Mouse (Mus musculus): Measurements from ENCODE around the gene Snx9. TPM values are rescaled to one million over a fixed set of nuclear protein-coding genes. Genes with fewer than 3 reads are reported as not detected.

Snx9 gene
- total RNA-seq, 2 experiments from 2014 or later = 21.5 to 22.4 TPM

DNA sequence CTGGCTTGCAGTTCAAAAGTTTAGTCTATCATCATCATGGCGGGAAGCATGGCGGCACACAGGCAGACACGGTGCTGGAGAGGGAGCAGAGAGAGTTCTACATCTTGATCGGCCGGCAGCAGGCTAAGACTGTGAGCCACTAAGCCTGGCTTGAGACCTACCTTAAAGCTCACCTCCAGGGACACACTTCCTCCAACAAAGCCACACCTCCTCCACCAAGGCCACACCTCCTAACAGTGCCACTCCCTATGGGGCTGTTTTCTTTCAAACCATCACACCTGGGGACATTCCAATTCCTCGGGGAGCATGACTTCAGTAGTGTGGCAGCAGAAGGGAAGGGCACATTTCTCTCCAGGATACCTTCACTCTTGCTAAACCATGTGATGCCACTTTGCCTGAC, 127.4 kb downstream of the Snx9 start:
- no peak for DNase-seq

DNA sequence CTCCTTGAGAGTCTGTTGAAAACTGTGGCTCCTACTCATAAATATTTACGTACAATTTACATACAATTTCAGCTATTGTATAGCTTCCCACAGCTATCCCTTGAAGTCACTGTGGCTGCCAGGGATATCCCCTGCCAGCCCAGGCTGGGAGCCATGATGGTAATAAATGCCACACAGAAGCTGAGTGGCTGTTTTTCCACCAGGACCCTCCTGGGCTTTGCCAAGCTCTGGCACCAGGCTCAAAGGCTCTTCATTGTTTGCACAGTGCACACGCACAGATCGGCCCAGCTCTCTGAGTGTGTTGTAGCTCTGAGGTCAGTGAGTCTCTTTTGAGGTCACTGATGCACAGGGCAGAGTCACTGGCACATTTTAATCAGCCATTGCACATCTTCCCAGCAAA, 128.1 kb downstream of the Snx9 start:
- DNase-seq = no peak

DNA sequence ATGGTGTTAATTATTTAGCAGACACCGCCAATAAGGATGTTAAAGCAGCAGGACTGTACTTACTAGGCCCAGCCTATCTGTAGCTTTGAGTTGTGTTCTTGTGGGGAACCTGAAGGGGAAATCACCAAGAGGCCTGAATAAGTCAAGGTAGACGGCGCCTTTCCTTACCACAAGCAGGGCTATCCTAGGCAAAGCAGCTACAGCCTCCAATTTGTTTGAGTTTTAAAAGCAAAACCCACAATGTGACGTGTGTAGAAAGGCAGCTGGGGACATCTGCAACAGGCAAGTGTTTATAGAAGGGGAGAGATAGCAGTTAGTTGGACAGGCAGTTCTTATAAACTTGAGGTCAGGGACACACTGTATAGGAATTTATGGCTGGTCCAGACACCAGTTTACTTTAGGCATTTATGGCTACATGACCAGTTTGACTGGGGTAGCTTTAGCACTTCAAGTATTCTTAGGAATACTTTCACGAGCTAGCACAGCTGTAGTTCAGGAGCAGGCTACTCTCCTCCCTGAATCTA, 129.2 kb downstream of the Snx9 start:
- no peak for DNase-seq

DNA sequence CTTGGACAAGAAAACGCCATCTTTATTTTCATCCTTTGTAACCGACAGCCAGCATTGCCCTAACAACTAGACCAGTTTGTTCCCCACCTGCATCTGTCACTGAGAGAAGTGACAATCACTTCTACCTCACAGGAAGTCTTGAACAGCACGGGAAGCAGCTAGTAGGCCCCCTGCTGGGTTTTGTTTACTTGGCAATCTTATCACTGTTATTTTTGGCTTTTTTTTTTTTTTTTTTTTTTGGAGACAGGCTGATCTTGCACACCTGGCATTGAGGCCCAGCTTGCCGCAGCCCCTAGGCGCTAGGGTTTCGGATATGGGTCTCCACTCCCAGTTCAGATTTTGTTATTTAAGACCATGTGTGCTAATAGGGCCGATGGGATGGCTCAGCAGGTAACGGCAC, 132.4 kb downstream of the Snx9 start:
- no peak for DNase-seq

DNA sequence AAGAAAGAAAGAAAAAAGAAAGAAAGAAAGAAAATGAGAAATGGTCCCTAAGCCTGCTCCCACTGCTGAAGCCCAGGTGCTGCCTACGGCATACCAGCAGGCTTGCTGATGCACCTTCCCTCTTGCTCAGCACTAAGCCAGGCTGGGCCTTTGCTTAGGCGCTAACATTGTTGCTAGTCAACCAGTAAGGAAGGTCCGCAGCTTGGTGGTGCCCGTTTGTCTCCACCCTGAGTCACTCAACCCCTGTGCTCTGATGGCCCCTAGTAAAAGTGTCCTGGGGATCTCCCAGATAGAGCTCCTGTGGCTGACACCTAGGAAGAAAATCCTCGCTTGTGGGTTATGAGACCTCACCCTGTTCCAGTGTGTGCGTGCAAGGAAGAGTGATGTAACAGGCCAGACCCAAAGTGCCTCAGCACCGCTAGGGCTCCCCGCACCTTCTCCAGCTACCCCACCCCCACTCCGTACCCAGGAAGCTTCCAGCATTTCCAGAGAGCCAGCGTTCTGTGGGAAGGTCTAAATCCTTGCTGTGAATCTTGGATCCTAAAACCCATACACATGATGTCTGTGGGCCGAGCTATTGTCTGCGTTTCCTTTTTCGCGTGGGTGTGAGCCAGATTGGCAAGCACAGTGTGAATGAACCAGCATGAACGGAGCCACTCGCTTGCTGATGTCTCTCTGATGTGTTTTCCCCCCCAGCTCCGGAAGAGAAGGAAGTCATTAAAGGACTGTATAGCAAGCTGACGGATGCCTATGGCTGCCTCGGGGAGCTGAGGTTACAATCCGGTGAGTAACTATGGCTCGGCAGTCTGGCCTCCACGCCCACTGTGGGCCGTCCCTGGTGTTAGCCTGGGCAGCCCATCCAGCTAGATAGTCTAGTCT, 134.2 kb downstream of the Snx9 start:
- peak; percentile 46 for DNase-seq

DNA sequence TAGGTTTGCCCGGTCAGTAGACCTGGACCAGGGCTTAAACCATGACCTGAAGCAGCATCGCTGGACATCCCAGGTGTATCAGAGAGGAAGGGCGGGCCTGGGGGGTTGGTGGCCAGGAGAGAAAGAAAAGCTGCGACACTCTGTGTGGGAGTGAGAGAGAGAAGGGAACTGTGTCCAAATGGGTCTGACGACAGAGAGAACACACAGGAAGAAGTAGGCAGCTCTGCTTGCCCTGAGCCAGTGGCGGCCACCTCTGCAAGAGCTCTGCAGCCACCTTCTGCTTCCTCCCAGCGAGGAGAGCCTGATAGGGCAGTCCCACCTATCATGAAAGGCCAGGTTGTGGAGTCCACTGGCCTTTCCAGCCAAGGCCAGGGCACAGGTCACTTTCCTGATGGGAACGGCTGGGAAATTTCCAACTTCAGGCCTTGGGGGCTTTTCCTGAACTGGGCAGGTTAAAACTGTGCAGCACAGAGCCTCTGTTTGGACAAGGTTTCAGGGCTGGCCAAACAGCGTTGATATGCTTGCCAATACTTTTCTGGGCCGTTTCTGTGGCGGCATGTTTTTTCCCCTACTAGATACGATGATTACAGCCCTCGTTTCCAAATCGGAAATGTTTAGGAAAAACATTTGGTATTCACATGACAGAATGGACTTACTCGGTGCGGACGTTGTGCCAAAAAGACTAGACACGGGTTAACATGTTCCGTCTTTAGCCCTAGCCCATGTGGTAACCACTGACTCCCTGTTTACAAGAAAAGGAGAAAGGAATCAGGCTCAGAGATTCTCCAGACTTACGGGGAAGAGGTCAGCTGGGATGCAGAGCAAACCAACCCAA, 135.3 kb downstream of the Snx9 start:
- DNase-seq = no peak

DNA sequence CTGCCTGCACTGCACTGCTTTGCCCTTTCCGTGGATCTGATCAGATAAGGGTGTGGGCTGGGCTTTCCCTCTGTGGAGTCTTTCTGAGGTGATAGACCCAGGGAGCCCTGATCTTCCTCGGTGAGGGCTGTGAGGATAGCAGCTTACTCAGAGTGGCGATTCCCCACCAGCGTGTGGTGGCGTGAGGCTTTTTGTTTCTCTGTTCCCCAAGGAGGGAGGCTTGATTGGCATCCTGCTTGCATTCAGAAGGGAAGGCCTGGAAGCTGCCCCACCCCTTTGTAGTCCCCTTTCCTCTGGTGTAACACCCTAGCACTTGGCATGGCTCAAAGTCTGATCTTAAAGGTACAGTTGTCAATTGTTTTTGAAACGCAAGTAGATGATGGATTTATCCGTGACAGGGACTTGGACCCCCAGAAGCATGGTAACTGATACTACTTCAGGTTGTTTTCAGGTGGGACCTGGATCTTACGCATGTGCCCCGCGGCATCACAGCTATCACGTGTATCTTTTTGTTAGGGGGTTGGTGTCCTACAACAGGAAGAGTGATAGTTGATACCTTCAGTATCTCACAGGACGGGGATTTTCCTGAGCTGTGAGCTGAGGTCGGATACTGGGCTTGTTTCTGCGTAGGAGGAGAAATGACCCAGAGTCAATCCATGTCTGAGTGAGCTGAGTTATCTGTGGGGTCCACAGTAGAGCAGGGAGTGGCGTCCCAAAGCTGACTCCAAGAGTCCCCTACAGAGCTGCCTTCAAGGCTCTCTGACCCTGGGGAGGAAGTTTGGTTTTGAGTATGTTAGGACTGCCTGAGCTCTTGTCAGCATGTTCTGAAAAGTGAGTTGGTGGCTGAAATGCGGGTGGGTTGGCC, 136.2 kb downstream of the Snx9 start:
- peak; percentile 55 for DNase-seq

DNA sequence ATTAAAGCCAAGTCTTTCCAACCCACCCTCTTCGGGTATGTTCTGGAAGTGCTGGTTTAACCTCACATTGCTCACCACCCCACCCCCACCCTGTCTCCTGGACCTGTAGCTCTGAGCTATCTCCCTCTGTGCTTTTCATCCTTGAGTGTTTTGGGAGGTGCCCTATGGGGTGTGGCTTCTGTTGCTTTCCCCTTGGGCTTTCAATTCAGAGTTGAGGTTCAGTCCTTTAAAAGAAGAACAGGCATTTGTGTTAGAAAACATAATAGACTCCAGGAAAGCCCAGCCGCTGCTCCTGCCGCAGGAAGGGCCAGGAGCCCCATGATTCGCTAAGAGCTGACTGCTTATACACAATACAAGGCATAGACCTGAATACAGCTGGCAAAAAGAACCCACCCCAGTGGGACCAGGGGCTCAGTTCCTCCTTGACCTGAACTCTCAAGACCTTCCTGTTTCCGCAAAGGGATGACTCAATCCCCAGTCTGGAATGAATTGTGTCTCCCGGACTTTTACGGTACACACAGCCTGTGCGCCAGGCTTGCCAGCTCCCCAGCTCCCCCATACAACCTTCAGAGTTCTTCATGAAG, 136.9 kb downstream of the Snx9 start:
- no peak for DNase-seq

DNA sequence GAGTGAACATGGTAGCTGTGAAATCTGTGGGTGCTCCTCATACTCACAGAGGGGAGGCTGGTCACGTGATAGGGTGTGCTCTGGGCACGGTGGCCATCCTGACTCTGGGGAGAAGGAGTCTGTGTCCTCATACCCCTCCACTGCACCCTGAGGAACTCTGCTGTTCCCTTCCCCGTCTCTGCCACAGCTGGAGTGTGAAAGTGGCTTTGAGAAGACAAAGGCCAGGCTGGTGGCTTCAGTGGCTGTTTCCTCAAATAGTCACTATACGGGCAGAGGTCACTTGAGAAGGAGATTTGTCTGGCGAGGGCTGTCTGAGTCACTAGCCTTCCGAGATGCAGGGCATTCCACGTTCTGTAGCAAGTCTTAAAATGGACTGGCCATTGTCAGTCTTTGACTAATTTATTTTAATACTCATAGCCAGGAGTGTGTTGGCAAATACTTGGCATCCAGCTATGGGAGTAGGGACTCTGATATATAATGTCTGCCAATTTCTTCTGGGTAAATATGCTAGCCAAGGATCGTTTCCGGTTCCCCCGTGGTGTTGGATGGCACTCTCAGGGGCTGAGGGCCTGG, 137.5 kb downstream of the Snx9 start:
- no peak for DNase-seq

DNA sequence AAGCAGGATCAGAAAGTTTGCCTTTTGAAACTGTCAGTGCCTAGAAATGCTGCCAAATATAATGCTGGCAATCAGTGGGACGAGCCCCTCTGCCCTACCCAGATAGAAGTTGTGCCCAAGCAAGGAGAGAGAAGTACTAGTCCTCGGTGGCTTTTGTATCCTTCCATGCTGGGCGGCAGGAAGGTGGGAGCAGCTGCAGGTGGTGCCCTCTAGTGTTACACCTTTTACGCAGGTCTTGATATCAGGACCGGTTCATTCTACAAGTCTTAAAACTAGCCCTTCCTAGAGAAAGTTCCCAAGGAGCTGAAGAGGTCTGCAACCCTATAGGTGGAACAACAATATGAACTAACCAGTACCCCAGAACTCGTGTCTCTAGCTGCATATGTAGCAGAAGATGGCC, 139.7 kb downstream of the Snx9 start:
- no peak for DNase-seq

Other genes starting within 250 kb of the Snx9 start
- 10 to 100 TPM; 35.8 to 48.7 TPM for gene Synj2, start 100.0 kb downstream of the Snx9 start, total RNA-seq (2021)
- gene Serac1, start 238.4 kb downstream of the Snx9 start, total RNA-seq (2021) = 1 to 10 TPM; 5.2 to 5.4 TPM
- 10 to 100 TPM; 45.1 to 49.0 TPM for gene Gtf2h5, start 238.5 kb downstream of the Snx9 start, total RNA-seq (2021)

All from gastrocnemius, postnatal 25 days (tissue).